Mouse (Mus musculus): ENCODE results near the gene Upk2. TPM values are rescaled to one million over a fixed set of nuclear protein-coding genes. Genes with fewer than 3 reads are reported as not detected.
A peak's percentile ranks its signal among the peaks of the same experiment; 100 is the strongest.

Gene Upk2
- total and polyA plus RNA-seq, 3 experiments = 0.53 TPM; not detected in 2

GRCm38 (mm10) chr9:44490086-44490967 lies 35.6 kb upstream of the Upk2 start:
- intact Hi-C loops (cut with DNase I) = no loop called here
- DNase-seq = peak; percentile 42 to 45
- WGBS = 32% methylated on average over 17 of the region's 17 CpGs

GRCm38 (mm10) chr9:44489651-44490085 lies 34.9 kb upstream of the Upk2 start:
- TF ChIP-seq CTCF (IDR thresholded peaks at IDR 0.05) (0 out of 2 replicates have a peak, but pooled peaks have one; percentile 6), EP300 (IDR thresholded peaks at IDR 0.05; ENCODE audit: insufficient read depth, low read depth, low read length) (no peak)
- peak overlapping the region; percentile 93 for H3K27ac ChIP-seq
- 11% methylated on average over 17 of the region's 17 CpGs for WGBS
- H3K79me2 ChIP-seq (replicated peaks; ENCODE audit: control insufficient read depth, insufficient read depth, low read length) = no peaks in the 10 kb centered on the region
- peaks cover 55% of the 10 kb centered on the region for H3K4me1 ChIP-seq (ENCODE audit: control insufficient read depth, insufficient read depth, low read length)
- no peaks in the 10 kb centered on the region for H3K27me3 ChIP-seq (ENCODE audit: control insufficient read depth, insufficient read depth, low read length)
- intact Hi-C loops (cut with DNase I) = loop anchor here (5.0 to 10.0 kb wide), 2 partner anchors 243 to 405 kb away; no protein-coding TSS in a partner anchor
- peak; percentile 50 to 56 for DNase-seq
- H3K4me3 ChIP-seq = no peak overlapping the region; the same call in 1 of the 2 replicates
- peaks cover 7% of the 10 kb centered on the region for H3K36me3 ChIP-seq (ENCODE audit: control insufficient read depth, insufficient read depth, low read length)
- H3K9ac ChIP-seq (ENCODE audit: low read depth, low read length) = no peak overlapping the region; the same call in 1 of the 2 replicates

More at GRCm38 (mm10) chr9:44490086-44490967, 35.6 kb upstream of the Upk2 start:
- Histone ChIP-seq H3K27me3 (ENCODE audit: control insufficient read depth, insufficient read depth, low read length) (no peaks in the 10 kb centered on the region), H3K36me3 (ENCODE audit: control insufficient read depth, insufficient read depth, low read length) (peaks cover 5% of the 10 kb centered on the region), H3K4me1 (ENCODE audit: control insufficient read depth, insufficient read depth, low read length) (peaks cover 56% of the 10 kb centered on the region), H3K79me2 (replicated peaks; ENCODE audit: control insufficient read depth, insufficient read depth, low read length) (no peaks in the 10 kb centered on the region), H3K4me3 (no peak overlapping the region; the same call in 1 of the 2 replicates), H3K27ac (peak overlapping the region; percentile 67), H3K9ac (ENCODE audit: low read depth, low read length) (peak overlapping the region; percentile 13; the same call in 1 of the 2 replicates)
- TF ChIP-seq EP300 (IDR thresholded peaks at IDR 0.05; ENCODE audit: insufficient read depth, low read depth, low read length) (no peak), CTCF (IDR thresholded peaks at IDR 0.05) (no peak), POLR2A (IDR thresholded peaks at IDR 0.05; ENCODE audit: insufficient read depth, low read depth, low read length) (no peak)

GRCm38 (mm10) chr9:44488855-44489381 lies 34.1 kb upstream of the Upk2 start:
- Histone ChIP-seq H3K79me2 (replicated peaks; ENCODE audit: control insufficient read depth, insufficient read depth, low read length) (no peaks in the 10 kb centered on the region), H3K36me3 (ENCODE audit: control insufficient read depth, insufficient read depth, low read length) (peaks cover 7% of the 10 kb centered on the region), H3K9ac (ENCODE audit: low read depth, low read length) (peak overlapping the region; percentile 49), H3K4me1 (ENCODE audit: control insufficient read depth, insufficient read depth, low read length) (peaks cover 54% of the 10 kb centered on the region), H3K27ac (peak overlapping the region; percentile 93), H3K4me3 (peak overlapping the region; percentile 35; the same call in 1 of the 2 replicates), H3K27me3 (ENCODE audit: control insufficient read depth, insufficient read depth, low read length) (no peaks in the 10 kb centered on the region)
- intact Hi-C loops (cut with DNase I) = loop anchor here (5.0 to 10.0 kb wide), 2 partner anchors 243 to 404 kb away; no protein-coding TSS in a partner anchor
- TF ChIP-seq EP300 (IDR thresholded peaks at IDR 0.05; ENCODE audit: insufficient read depth, low read depth, low read length) (peak; percentile 55; the same call in 1 of the 2 replicates), CTCF (IDR thresholded peaks at IDR 0.05) (no peak), POLR2A (IDR thresholded peaks at IDR 0.05; ENCODE audit: insufficient read depth, low read depth, low read length) (no peak; the same call in 1 of the 2 replicates)
- peak; percentile 71 to 80 for DNase-seq
- 3% methylated on average over 5 of the region's 5 CpGs for WGBS

- Histone ChIP-seq H3K27ac (peak overlapping the region; percentile 93), H3K4me3 (peak overlapping the region; percentile 23), H3K36me3 (ENCODE audit: control insufficient read depth, insufficient read depth, low read length) (peaks cover 2% of the 10 kb centered on the region), H3K4me1 (ENCODE audit: control insufficient read depth, insufficient read depth, low read length) (peaks cover 50% of the 10 kb centered on the region), H3K79me2 (replicated peaks; ENCODE audit: control insufficient read depth, insufficient read depth, low read length) (no peaks in the 10 kb centered on the region), H3K9ac (ENCODE audit: low read depth, low read length) (peak overlapping the region; percentile 23), H3K27me3 (ENCODE audit: control insufficient read depth, insufficient read depth, low read length) (no peaks in the 10 kb centered on the region)
- peak; percentile 53 to 56 for DNase-seq
- TF ChIP-seq POLR2A (IDR thresholded peaks at IDR 0.05; ENCODE audit: insufficient read depth, low read depth, low read length) (no peak), CTCF (IDR thresholded peaks at IDR 0.05) (no peak), EP300 (IDR thresholded peaks at IDR 0.05; ENCODE audit: insufficient read depth, low read depth, low read length) (no peak)
- intact Hi-C loops (cut with DNase I) = loop anchor here (5.0 to 10.0 kb wide), 2 partner anchors 244 to 404 kb away; no protein-coding TSS in a partner anchor
- WGBS = 20% methylated on average over 8 of the region's 8 CpGs
Measured at GRCm38 (mm10) chr9:44488416-44488815, 33.6 kb upstream of the Upk2 start.

GRCm38 (mm10) chr9:44487441-44487840 lies 32.7 kb upstream of the Upk2 start:
- Histone ChIP-seq H3K27ac (peak overlapping the region; percentile 93), H3K4me3 (peak overlapping the region; percentile 50), H3K79me2 (replicated peaks; ENCODE audit: control insufficient read depth, insufficient read depth, low read length) (no peaks in the 10 kb centered on the region), H3K9ac (ENCODE audit: low read depth, low read length) (peak overlapping the region; percentile 12; the same call in 1 of the 2 replicates), H3K4me1 (ENCODE audit: control insufficient read depth, insufficient read depth, low read length) (peaks cover 43% of the 10 kb centered on the region), H3K36me3 (ENCODE audit: control insufficient read depth, insufficient read depth, low read length) (peaks cover 2% of the 10 kb centered on the region; the same call in 1 of the 2 replicates), H3K27me3 (ENCODE audit: control insufficient read depth, insufficient read depth, low read length) (no peaks in the 10 kb centered on the region)
- TF ChIP-seq EP300 (IDR thresholded peaks at IDR 0.05; ENCODE audit: insufficient read depth, low read depth, low read length) (peak; percentile 95), CTCF (IDR thresholded peaks at IDR 0.05) (no peak), POLR2A (IDR thresholded peaks at IDR 0.05; ENCODE audit: insufficient read depth, low read depth, low read length) (peak; percentile 27)
- DNase-seq = peak; percentile 86 to 92
- intact Hi-C loops (cut with DNase I) = loop anchor here (1.0 to 10.0 kb wide), 3 partner anchors 11 to 403 kb away; no protein-coding TSS in a partner anchor
- 8% methylated on average over 7 of the region's 7 CpGs for WGBS

Data from heart, adult 2 months (tissue).